Mouse (Mus musculus): ENCODE measurements at regions not wholly inside any gene's neighbourhood (a gene's known extent, or its start where the extent isn't known, plus 50 kb on each side); places are given as distances from the start of the nearest gene placed in this dataset.

DNA sequence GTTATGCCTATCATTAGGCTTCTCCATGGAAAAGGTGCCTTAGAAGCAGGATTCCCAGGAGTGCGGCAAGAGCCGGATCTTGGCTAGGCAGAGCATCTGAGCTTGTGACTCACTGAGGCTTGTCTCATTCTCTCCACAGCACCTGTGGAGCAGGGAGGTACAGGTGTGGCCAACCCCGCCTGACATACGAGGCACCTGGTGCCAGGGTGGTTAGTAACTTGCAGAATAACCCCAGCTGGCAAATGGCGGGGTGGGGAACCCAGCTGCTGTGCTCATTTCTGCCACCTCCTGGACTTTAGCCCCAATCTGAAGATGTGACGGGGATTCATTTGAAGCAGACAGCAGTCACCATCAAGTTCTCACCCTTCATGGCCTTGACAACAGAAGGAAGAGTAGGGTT lies 96.2 kb downstream of the Pdgfra start:
- H3K27me3 ChIP-seq (ENCODE audit: low read depth, poor library complexity, severe bottlenecking) = no peaks in the 10 kb centered on the region
- no peaks in the 10 kb centered on the region for H3K36me3 ChIP-seq
- peaks cover 11% of the 10 kb centered on the region for H3K4me1 ChIP-seq
- no peak overlapping the region for H3K4me3 ChIP-seq
- WGBS = 89% methylated on average over 6 of the region's 6 CpGs
- no peak overlapping the region for H3K27ac ChIP-seq
- no peaks in the 10 kb centered on the region for H3K9me3 ChIP-seq (replicated peaks)
- DNase-seq (ENCODE audit: low spot score) = no peak

DNA sequence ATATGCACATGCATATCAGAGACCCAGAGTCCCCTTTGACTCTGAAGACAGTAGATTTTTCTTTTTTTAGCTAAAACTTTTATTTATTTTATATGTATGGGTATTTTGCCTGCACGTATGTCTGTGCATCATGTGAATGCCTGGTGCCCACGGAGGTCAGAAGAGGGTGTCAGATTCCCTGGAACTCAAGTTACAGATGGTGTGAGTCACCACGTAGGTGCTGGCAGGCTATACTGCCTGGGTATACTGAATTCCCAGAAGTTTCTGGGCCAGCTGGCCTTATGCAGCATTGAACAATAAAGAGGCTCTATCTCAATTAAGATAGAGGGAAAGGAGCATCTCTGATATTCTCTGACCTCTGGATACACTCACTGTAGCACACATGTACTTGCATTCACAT lies 97.6 kb downstream of the Pdgfra start:
- Histone ChIP-seq H3K4me1 (peaks cover 11% of the 10 kb centered on the region), H3K36me3 (no peaks in the 10 kb centered on the region), H3K9me3 (replicated peaks) (no peaks in the 10 kb centered on the region), H3K27me3 (ENCODE audit: low read depth, poor library complexity, severe bottlenecking) (no peaks in the 10 kb centered on the region), H3K27ac (no peak overlapping the region), H3K4me3 (no peak overlapping the region)
- 75% methylated on average over 3 of the region's 3 CpGs for WGBS
- no peak for DNase-seq (ENCODE audit: low spot score)

DNA sequence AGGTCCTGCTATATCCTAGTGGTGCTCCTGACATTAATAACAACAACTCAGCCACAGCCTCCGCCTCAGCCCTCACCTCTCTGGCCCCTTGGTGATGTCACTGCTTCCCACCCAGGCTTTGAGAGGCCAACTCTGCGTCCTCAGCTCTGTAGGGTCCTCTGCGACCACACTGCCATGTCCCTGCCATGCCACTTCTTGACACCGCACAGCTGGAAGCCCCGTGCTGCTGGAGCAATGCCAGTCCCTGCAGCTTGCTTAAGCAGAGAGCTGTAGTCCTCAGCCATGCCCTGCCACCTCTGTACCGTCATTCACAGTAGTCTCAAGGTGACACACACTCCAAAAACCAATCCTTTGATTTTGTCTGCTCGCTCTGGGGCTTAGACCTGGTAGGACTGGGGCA lies 101.3 kb downstream of the Pdgfra start:
- H3K9me3 ChIP-seq (replicated peaks) = no peaks in the 10 kb centered on the region
- no peaks in the 10 kb centered on the region for H3K4me1 ChIP-seq
- no peaks in the 10 kb centered on the region for H3K36me3 ChIP-seq
- no peak for DNase-seq (ENCODE audit: low spot score)
- no peaks in the 10 kb centered on the region for H3K27me3 ChIP-seq (ENCODE audit: low read depth, poor library complexity, severe bottlenecking)
- WGBS = 85% methylated on average over 7 of the region's 7 CpGs
- H3K27ac ChIP-seq = peak overlapping the region; percentile 30; the same call in 1 of the 2 replicates
- H3K4me3 ChIP-seq = no peak overlapping the region

DNA sequence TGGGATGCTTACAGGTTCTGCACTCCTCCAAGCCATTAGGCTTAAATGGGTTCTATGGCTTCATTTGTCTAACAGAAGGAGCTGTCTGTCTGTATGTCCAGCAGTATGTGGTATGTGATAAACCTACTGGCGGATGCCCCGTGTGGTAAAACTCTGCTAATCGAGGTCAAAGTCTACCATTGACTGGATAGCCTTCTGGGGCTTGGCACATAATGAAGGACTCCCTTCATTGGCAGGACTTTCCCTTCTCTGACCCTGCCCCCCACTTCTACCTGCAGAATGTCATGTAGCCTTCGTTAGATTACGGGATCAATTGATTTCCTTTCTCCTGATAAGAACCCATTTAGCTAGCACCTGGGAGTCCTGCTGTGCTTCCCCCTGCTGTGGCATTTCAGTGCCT lies 101.7 kb downstream of the Pdgfra start:
- WGBS = 91% methylated on average over 5 of the region's 5 CpGs
- no peaks in the 10 kb centered on the region for H3K4me1 ChIP-seq
- no peaks in the 10 kb centered on the region for H3K36me3 ChIP-seq
- no peak overlapping the region for H3K4me3 ChIP-seq
- H3K27me3 ChIP-seq (ENCODE audit: low read depth, poor library complexity, severe bottlenecking) = no peaks in the 10 kb centered on the region
- DNase-seq (ENCODE audit: low spot score) = no peak
- H3K9me3 ChIP-seq (replicated peaks) = no peaks in the 10 kb centered on the region
- no peak overlapping the region for H3K27ac ChIP-seq

DNA sequence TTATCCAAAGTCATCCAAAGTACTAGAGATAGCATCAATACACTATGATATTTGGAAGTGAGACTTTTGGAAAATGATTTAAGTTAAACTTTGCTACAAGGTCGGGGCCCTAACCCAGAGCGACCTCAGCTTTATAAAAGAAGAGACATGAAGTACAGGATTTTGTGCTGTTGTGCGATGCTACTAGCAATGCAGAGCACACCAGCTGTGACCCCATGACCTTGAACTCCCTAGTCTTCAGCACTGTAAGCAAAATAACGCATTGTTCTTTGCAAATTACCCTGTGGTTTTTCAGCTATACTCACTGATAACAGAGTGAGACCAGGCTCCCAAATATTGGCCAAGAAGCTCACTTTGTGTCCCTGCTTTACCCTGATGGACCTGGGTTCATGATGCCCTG lies 104.1 kb downstream of the Pdgfra start:
- Histone ChIP-seq H3K9me3 (replicated peaks) (no peaks in the 10 kb centered on the region), H3K4me1 (no peaks in the 10 kb centered on the region), H3K27ac (no peak overlapping the region), H3K36me3 (no peaks in the 10 kb centered on the region), H3K4me3 (no peak overlapping the region), H3K27me3 (ENCODE audit: low read depth, poor library complexity, severe bottlenecking) (no peaks in the 10 kb centered on the region)
- no peak for DNase-seq (ENCODE audit: low spot score)
- 76% methylated on average over 4 of the region's 4 CpGs for WGBS

DNA sequence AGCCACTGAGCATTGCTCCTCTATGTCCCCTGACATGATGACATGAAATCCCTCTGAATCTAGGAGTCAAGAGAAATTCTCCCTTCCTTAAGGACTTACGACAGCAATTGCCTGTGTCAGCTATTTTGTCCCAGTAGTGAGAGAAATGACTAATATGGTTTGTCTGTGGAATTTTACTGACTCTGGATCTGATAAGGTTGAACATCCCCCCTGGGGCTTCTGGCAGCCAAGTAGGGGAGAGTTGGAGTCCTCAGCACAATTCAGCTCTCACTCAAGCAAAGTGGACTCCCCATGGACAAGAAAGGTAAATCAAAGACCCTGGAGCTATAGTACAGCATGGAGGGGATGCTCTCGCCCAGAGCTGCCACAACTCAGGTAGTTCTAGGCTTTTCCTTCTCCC lies 105.0 kb downstream of the Pdgfra start:
- H3K27ac ChIP-seq = no peak overlapping the region
- no peak overlapping the region for H3K4me3 ChIP-seq
- no peaks in the 10 kb centered on the region for H3K9me3 ChIP-seq (replicated peaks)
- no peaks in the 10 kb centered on the region for H3K4me1 ChIP-seq
- DNase-seq (ENCODE audit: low spot score) = no peak
- no peaks in the 10 kb centered on the region for H3K36me3 ChIP-seq
- 85% methylated on average over 2 of the region's 2 CpGs for WGBS
- no peaks in the 10 kb centered on the region for H3K27me3 ChIP-seq (ENCODE audit: low read depth, poor library complexity, severe bottlenecking)

DNA sequence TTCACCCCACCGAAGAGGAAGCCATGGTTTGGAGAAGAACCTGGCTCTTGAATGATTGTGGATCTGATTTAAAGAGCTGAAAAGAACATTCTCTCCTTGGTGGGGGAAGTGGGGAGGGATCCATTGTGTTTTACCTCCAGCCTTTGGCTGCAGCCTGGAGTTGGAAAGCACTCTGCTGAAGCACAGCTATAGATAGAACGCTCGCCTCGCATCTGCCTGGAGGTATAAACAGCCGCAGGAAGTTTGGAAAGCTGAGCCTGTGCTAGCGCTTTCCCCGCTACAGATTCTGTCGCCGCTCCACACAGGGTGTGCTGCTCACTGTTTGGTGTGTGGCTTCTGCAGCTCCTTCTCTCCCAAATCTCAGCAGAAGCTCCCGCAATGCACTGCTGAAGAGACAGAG lies 108.2 kb downstream of the Pdgfra start:
- no peak for DNase-seq (ENCODE audit: low spot score)
- H3K9me3 ChIP-seq (replicated peaks) = no peaks in the 10 kb centered on the region
- 86% methylated on average over 10 of the region's 10 CpGs for WGBS
- no peak overlapping the region for H3K4me3 ChIP-seq
- H3K27me3 ChIP-seq (ENCODE audit: low read depth, poor library complexity, severe bottlenecking) = no peaks in the 10 kb centered on the region
- no peaks in the 10 kb centered on the region for H3K4me1 ChIP-seq
- H3K27ac ChIP-seq = no peak overlapping the region
- H3K36me3 ChIP-seq = no peaks in the 10 kb centered on the region

DNA sequence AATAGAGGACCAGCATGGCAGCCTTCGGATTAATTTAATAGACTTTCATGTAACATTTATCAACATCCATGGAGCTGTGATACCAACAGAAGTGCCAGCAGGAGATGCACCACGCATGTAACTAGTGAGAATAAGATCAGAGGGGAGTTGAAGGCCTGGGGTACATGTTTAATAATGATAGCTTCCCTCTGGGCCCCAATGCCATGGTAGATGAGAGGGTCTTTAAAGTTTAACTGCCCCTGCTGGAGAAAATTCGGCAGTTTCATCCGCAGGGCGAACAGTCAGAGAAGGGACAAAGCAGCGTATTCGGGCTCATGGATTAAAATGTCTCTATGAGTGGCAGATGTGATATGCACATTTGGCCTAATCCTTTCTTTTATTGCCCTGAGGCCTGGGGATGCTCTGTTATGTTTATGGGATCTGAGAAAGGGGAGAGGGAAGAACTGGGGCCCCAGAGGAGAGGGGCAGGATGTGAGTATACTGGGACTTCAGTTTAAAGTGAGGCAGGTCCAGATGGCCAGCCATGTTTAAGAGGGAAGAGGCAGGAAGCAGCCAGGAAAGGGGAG lies 114.1 kb downstream of the Pdgfra start:
- no peak overlapping the region for H3K4me3 ChIP-seq
- no peaks in the 10 kb centered on the region for H3K27me3 ChIP-seq (ENCODE audit: low read depth, poor library complexity, severe bottlenecking)
- no peak for DNase-seq (ENCODE audit: low spot score)
- H3K4me1 ChIP-seq = peaks cover 9% of the 10 kb centered on the region
- H3K27ac ChIP-seq = peak overlapping the region; percentile 50; the same call in 1 of the 2 replicates
- H3K36me3 ChIP-seq = no peaks in the 10 kb centered on the region
- no peaks in the 10 kb centered on the region for H3K9me3 ChIP-seq (replicated peaks)
- WGBS = 84% methylated on average over 7 of the region's 7 CpGs

DNA sequence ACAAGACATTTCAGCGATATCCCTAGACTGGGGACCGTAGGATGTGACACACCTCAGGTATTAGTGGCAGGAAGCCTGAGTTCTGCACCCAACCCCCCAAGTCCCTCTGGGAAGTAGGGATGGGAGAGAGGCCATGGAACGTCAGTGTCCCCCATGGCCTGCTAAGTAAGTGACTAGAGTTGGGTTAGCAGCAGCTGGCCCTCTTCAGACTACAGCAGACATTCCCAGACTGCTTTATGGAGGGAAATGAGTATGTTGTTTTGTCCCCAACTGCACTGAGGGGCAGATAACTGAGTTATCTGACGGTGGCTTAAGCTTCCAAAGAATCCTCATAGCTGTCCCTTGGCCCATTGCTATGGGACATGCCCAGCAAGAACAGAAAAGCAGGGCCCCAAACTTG lies 114.8 kb downstream of the Pdgfra start:
- H3K27ac ChIP-seq = peak overlapping the region; percentile 50; the same call in 1 of the 2 replicates
- 80% methylated on average over 4 of the region's 4 CpGs for WGBS
- H3K9me3 ChIP-seq (replicated peaks) = no peaks in the 10 kb centered on the region
- peaks cover 9% of the 10 kb centered on the region for H3K4me1 ChIP-seq
- no peaks in the 10 kb centered on the region for H3K36me3 ChIP-seq
- no peak for DNase-seq (ENCODE audit: low spot score)
- no peaks in the 10 kb centered on the region for H3K27me3 ChIP-seq (ENCODE audit: low read depth, poor library complexity, severe bottlenecking)
- no peak overlapping the region for H3K4me3 ChIP-seq

DNA sequence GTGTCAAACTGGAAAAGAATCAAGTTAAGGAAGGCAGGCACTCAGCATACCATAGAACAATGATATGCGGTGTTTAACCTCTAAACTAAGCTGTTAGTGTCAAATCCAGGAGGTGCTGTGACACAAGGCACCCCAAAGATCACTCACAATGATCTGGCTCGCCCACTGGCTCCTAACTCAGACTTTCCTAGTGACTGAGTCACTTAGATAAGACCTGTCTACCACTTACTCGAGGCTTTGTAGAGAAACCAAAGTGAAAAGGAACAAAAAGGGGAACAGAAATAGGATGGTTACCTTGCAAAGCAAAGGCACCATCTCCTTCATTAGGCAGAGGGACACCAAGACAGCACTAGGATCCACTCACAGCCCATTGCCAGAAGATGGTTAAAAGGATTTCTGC lies 115.7 kb downstream of the Pdgfra start:
- peaks cover 9% of the 10 kb centered on the region for H3K4me1 ChIP-seq

DNA sequence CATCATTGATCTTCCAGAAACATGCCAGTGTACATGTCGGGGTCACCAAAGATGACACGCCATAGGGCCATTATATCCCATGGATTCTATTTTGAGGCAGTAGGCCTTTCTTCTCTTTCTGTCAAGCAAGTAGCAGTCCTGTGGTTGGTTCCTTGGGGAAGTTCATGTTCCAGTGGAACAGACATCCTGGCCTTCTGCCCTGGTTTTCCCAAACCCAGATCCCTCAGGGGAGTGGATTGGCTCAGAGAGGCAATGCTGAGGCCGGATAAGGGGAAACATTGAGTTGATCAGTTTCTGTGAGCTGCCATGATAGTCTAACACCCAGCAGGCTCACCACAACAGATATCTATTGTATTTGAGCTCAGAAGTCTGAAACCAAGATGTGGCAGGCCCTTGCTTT lies 125.9 kb downstream of the Pdgfra start:
- no peak overlapping the region for H3K4me3 ChIP-seq
- H3K27ac ChIP-seq = no peak overlapping the region
- no peaks in the 10 kb centered on the region for H3K36me3 ChIP-seq
- DNase-seq (ENCODE audit: low spot score) = no peak
- H3K27me3 ChIP-seq (ENCODE audit: low read depth, poor library complexity, severe bottlenecking) = no peaks in the 10 kb centered on the region
- no peaks in the 10 kb centered on the region for H3K9me3 ChIP-seq (replicated peaks)
- H3K4me1 ChIP-seq = no peaks in the 10 kb centered on the region
- WGBS = 94% methylated on average over 3 of the region's 3 CpGs

More for the DNA sequence above, 115.7 kb downstream of the Pdgfra start:
- WGBS = 82% methylated on average over 3 of the region's 3 CpGs
- Histone ChIP-seq H3K27ac (no peak overlapping the region), H3K27me3 (ENCODE audit: low read depth, poor library complexity, severe bottlenecking) (no peaks in the 10 kb centered on the region), H3K36me3 (no peaks in the 10 kb centered on the region), H3K9me3 (replicated peaks) (no peaks in the 10 kb centered on the region), H3K4me3 (no peak overlapping the region)
- DNase-seq (ENCODE audit: low spot score) = no peak

DNA sequence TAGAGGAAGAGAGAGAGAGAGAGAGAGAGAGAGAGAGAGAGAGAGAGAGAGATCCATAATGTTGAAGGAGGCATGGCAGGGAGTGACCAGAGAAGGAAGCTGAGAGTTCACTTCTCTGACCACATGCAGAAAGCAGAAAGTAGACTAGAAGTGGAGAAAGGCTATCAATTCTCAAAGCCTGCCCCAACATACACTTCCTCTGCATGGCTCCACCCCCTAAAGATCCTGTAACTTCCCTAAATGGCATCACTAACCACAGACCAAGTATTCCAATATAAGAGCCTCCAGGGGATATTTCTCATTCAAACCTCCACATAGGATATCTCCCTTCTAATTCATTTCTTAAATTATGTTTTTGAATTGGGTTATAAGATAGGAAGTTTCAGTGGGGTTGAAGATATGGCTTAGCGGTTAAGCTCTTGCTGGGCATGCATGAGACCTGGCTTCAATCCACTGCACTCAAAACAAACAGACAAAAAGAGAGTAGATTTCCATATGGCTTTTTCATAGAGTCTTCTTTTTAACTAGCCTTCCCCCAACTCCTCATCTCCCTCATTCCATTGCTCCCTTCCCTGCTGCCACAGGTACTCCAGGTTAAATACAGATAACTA lies 127.6 kb downstream of the Pdgfra start:
- Histone ChIP-seq H3K36me3 (no peaks in the 10 kb centered on the region), H3K9me3 (replicated peaks) (no peaks in the 10 kb centered on the region), H3K27ac (no peak overlapping the region), H3K4me1 (no peaks in the 10 kb centered on the region), H3K4me3 (no peak overlapping the region), H3K27me3 (ENCODE audit: low read depth, poor library complexity, severe bottlenecking) (no peaks in the 10 kb centered on the region)
- WGBS = 89% methylated on average over 1 of the region's 1 CpGs
- no peak for DNase-seq (ENCODE audit: low spot score)

DNA sequence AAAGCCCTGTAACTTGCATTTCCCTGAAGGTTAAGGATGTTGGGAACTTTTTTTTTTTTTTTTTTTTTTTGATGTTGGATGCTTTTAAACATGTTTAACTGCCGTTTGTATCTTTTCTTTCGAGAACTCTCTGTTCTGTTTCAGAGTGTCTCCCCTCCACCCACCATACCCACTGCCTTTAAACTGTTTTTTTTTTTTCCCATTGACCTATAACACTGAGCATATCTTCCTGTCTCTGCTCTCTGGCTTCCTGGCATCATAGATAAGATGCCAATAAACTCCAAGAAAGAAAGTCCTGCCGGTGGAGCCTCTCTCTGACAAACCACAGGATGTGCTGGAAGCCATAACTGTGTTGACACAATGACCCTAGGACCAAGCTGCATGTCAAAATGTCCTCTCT lies 128.6 kb downstream of the Pdgfra start:
- DNase-seq (ENCODE audit: low spot score) = no peak
- Histone ChIP-seq H3K4me1 (peaks cover 7% of the 10 kb centered on the region), H3K27ac (no peak overlapping the region), H3K4me3 (no peak overlapping the region), H3K9me3 (replicated peaks) (no peaks in the 10 kb centered on the region), H3K36me3 (no peaks in the 10 kb centered on the region), H3K27me3 (ENCODE audit: low read depth, poor library complexity, severe bottlenecking) (no peaks in the 10 kb centered on the region)
- 70% methylated on average over 3 of the region's 3 CpGs for WGBS

DNA sequence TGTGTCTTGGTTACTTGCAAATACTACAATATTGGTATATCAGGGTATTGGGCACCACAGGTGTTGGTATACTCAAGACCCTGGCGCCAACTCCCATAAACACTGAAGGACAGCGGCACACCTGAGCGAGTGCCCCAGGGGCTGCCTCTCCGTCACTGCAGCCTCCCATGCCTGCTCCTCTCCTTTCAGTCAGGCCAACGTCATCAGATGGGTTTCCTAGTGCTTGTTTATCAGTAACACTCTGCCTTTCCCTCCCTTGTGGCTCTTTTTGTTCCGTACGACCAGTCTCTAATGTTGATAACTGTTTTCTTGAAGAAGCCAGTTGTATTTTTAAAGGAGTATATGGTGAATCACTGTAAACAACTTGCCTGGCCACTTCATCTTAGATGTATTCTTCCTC lies 129.4 kb downstream of the Pdgfra start:
- Histone ChIP-seq H3K27ac (no peak overlapping the region), H3K36me3 (no peaks in the 10 kb centered on the region), H3K27me3 (ENCODE audit: low read depth, poor library complexity, severe bottlenecking) (no peaks in the 10 kb centered on the region), H3K4me1 (peaks cover 11% of the 10 kb centered on the region), H3K4me3 (no peak overlapping the region), H3K9me3 (replicated peaks) (no peaks in the 10 kb centered on the region)
- 87% methylated on average over 7 of the region's 7 CpGs for WGBS
- DNase-seq (ENCODE audit: low spot score) = no peak

All from limb, embryonic 10.5 days (tissue).